Mouse (Mus musculus) ES-E14 (cell line): ENCODE results near the gene Gripap1.

Experiments
- CHD2 ChIP-seq: IDR thresholded peaks from 2 replicates; pipeline ENCODE4 v1.6.1; 2014; ENCODE audit warnings: mild to moderate bottlenecking, low read depth, low read length, inconsistent platforms
- HCFC1 ChIP-seq: IDR thresholded peaks from 2 replicates; pipeline ENCODE4 v1.6.1; 2012; ENCODE audit warnings: low read length, inconsistent platforms, borderline replicate concordance; ENCODE audit not compliant: insufficient read depth
- MAFK ChIP-seq: IDR thresholded peaks from 2 replicates; pipeline ENCODE4 v1.6.1; 2014; ENCODE audit warnings: mild to moderate bottlenecking, low read depth, low read length, inconsistent platforms; ENCODE audit not compliant: insufficient read depth
- ZC3H11A ChIP-seq: IDR thresholded peaks from 2 replicates; pipeline ENCODE4 v1.6.1; 2012; ENCODE audit warnings: low read depth, mild to moderate bottlenecking, inconsistent platforms, low read length, borderline replicate concordance
- ZNF384 ChIP-seq: IDR thresholded peaks from 2 replicates; pipeline ENCODE4 v1.6.1; 2012; ENCODE audit warnings: low read depth, low read length, inconsistent platforms

DNA sequence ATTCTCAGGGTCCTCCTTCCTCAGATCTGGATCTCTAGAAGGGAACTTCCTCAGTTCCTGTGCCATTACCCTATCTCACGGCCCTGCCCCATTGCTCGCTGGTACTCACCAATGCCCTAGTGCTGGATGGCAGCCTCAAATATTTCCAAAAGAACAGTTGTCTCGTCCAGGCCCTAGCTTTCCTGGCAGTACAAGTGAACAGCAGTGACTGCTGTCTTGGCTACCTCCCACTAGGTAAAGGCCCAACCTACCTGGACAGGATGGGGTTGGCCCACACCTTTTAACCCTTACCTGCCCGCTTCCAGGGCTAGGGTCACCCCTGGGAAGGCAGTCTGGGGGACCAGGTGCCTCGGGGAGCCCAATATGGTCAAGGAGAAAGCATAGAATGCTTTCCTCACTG lies 48.5 kb upstream of the Gripap1 start:
- TF ChIP-seq HCFC1: no peak
- no peak for TF ChIP-seq ZC3H11A
- TF ChIP-seq ZNF384: no peak
- TF ChIP-seq MAFK: no peak
- no peak for TF ChIP-seq CHD2
